ENCODE assay signal across 29 mouse cellular contexts in genomic region chr10:95468894-95469293, GRCm38 (mm10). TPM values are rescaled to one million over a fixed set of nuclear protein-coding genes. Genes with fewer than 3 reads are reported as not detected.
"Had no signal": no experiment of that assay in that cellular context is flagged by ENCODE, and none has a peak within 500 bp of the region (broad histone marks: within the 10 kb centered on the region; RNA-seq: fewer than 3 reads in every experiment).

No protein-coding gene starts in this region.

- ATAC-seq: forebrain, embryonic 13.5 days; forebrain, embryonic 14.5 days; forebrain, embryonic 15.5 days; forebrain, embryonic 16.5 days; forebrain, postnatal 0 days had no signal

- H3K9ac ChIP-seq: embryonic facial prominence, embryonic 12.5 days; embryonic facial prominence, embryonic 13.5 days; embryonic facial prominence, embryonic 15.5 days; forebrain, embryonic 12.5 days; forebrain, embryonic 13.5 days; forebrain, embryonic 15.5 days; forebrain, postnatal 0 days had no signal

- H3K4me3 ChIP-seq: embryonic facial prominence, embryonic 10.5 days; embryonic facial prominence, embryonic 12.5 days; embryonic facial prominence, embryonic 13.5 days; embryonic facial prominence, embryonic 15.5 days; erythroblast, embryonic 14.5 days; forebrain, embryonic 12.5 days; forebrain, embryonic 13.5 days; forebrain, embryonic 15.5 days; gastrocnemius, adult 2 months; heart, adult 2 months; heart, embryonic 10.5 days had no signal

- H3K4me2 ChIP-seq: embryonic facial prominence, embryonic 12.5 days; embryonic facial prominence, embryonic 13.5 days; embryonic facial prominence, embryonic 15.5 days; forebrain, embryonic 12.5 days; forebrain, embryonic 13.5 days; forebrain, embryonic 15.5 days had no signal

- H3K36me3 ChIP-seq: embryonic facial prominence, embryonic 10.5 days; embryonic facial prominence, embryonic 12.5 days; embryonic facial prominence, embryonic 13.5 days; embryonic facial prominence, embryonic 15.5 days; forebrain, embryonic 12.5 days; forebrain, embryonic 15.5 days; heart, embryonic 10.5 days had no signal

- H3K4me1 ChIP-seq: embryonic facial prominence, embryonic 13.5 days; embryonic facial prominence, embryonic 15.5 days; forebrain, embryonic 13.5 days; forebrain, embryonic 15.5 days had no signal

- H3K9me3 ChIP-seq: embryonic facial prominence, embryonic 10.5 days; embryonic facial prominence, embryonic 12.5 days; embryonic facial prominence, embryonic 13.5 days; embryonic facial prominence, embryonic 15.5 days; forebrain, embryonic 12.5 days; forebrain, embryonic 13.5 days; forebrain, embryonic 15.5 days; heart, embryonic 10.5 days had no signal

- H3K27ac ChIP-seq: embryonic facial prominence, embryonic 10.5 days; embryonic facial prominence, embryonic 12.5 days; embryonic facial prominence, embryonic 13.5 days; embryonic facial prominence, embryonic 15.5 days; forebrain, embryonic 12.5 days; forebrain, embryonic 13.5 days; forebrain, embryonic 15.5 days; gastrocnemius, adult 2 months; heart, adult 2 months; heart, embryonic 10.5 days had no signal

- DNase-seq: cerebellum, adult 9-10 months; cerebellum, adult 9-11 months; cerebellum, postnatal 10 days; cerebellum, postnatal 14 days; cerebellum, postnatal 25 days; cerebellum, postnatal 36 days; embryo, embryonic 11 days; forebrain, postnatal 0 days; gastrocnemius, adult 2 months; gastrocnemius, postnatal 10 days; gastrocnemius, postnatal 14 days; gastrocnemius, postnatal 25 days; gastrocnemius, postnatal 36 days; heart, adult 11 months; heart, adult 18-20 months; heart, adult 2 months had no signal

- H3K27me3 ChIP-seq: embryonic facial prominence, embryonic 12.5 days; embryonic facial prominence, embryonic 13.5 days; embryonic facial prominence, embryonic 15.5 days; forebrain, embryonic 12.5 days; forebrain, embryonic 13.5 days; forebrain, embryonic 15.5 days had no signal

RNA-seq across cellular contexts. Expression of gene Socs2, which starts 51.9 kb away (rescaled TPM):
- total RNA-seq: common myeloid progenitor, adult 5-6 weeks; granulocyte monocyte progenitor cell, adult 5-6 weeks had no signal
